Mouse (Mus musculus) urinary bladder, postnatal 0 days (tissue): ENCODE data around the gene Scaper. TPM values are rescaled to one million over a fixed set of nuclear protein-coding genes. Genes with fewer than 3 reads are reported as not detected.

Experiments
- polyA plus RNA-seq: library from polyadenylated mRNA; unstranded; fragments of >200 nt; fragmentation: Nextera tagmentation; extraction: Ambion mirVana; gene quantifications from 2 replicates; pipeline ENCODE4 v1.2.1, GENCODE M21; 2015

Scaper gene
- polyA plus RNA-seq: 7.0 and 8.5 TPM in 2 replicates

GRCm38 (mm10) chr9:55937664-55938617 is at the start of gene Scaper:
Scaper (minus strand) TSS chr9:55938119.

GRCm38 (mm10) chr9:55538377-55538776 is 399.5 kb downstream of the Scaper start, which contains the start of gene Isl2:
Isl2 (plus strand) TSS chr9:55538672.

GRCm38 (mm10) chr9:55512027-55512543 is 425.8 kb downstream of the Scaper start, which contains the start of gene Etfa:
Etfa (minus strand) TSS chr9:55512243.

Other genes starting within 250 kb of the Scaper start
- not detected in 2 replicates for gene 4930563M21Rik, start 72.4 kb upstream of the Scaper start, polyA plus RNA-seq
- gene Rcn2, start 103.7 kb upstream of the Scaper start, polyA plus RNA-seq: 134 and 166 TPM in 2 replicates
- 2.9 and 4.5 TPM in 2 replicates for gene Pstpip1, start 151.8 kb upstream of the Scaper start, polyA plus RNA-seq
- 200 and 208 TPM in 2 replicates for gene Tspan3, start 227.4 kb upstream of the Scaper start, polyA plus RNA-seq